Mouse (Mus musculus) frontal cortex, adult 2 months (tissue): ENCODE results near the gene A3galt2. TPM values are rescaled to one million over a fixed set of nuclear protein-coding genes. Genes with fewer than 3 reads are reported as not detected.

ENCODE experiments used
- DNase-seq, 2 experiments: peaks; one replicate each; pipeline ENCODE4 v3.0.0; 2022; ENCODE audit warnings: low spot score in 1 of 2; ENCODE audit errors: extremely low spot score in 1 of 2
- polyA plus RNA-seq: library from polyadenylated mRNA; depleted of rRNA; stranded (reverse); fragments of >200 nt; gene quantifications from 2 replicates; pipeline ENCODE4 v1.2.3, GENCODE M21; 2012

Gene A3galt2
- polyA plus RNA-seq, 1 experiment = 0.90 TPM

DNA sequence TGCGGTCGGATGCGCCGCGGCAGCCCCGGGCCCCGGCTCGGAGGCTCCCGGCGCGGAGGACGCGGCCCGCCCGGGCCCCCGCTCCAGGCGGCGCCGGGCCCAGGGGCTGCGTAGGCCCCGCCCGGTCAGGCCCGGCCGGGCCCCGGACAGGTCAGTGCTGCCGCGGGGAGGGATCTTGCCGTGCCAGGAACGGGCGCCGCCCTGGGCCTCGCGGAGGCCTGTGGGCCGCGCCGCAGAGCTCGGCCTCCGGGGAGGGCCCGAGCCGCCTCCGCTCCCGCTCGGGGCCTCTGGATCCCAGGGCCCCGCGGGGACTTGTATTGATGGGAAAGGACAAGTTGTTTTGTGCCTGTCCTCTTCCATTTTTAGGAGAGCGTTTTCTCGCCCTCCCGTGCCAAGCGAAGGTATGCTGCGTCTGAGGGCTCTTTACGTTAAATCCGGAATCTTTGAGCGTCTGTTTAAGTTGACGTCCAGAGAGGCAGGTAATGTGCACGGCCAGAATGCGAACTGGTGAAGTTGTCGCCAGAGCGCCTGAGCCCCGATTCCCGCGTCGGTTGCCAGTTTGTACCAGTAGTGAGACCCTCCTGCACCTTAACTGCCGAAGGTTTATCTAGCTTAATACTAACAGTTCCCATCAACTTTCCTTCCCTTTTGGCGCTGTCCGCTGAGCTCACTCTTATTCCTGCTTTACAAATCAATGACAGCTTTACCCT is 27.3 kb upstream of the A3galt2 start:
- DNase-seq = peak in 1 of 2 experiments; percentile 45

GRCm38 (mm10) chr4:128728431-128728851 is 26.7 kb upstream of the A3galt2 start:
- no peak for DNase-seq

- no peak for DNase-seq
Measured at GRCm38 (mm10) chr4:128729033-128729708, 26.0 kb upstream of the A3galt2 start.

- DNase-seq = no peak
Measured at GRCm38 (mm10) chr4:128729709-128730037, 25.5 kb upstream of the A3galt2 start.

GRCm38 (mm10) chr4:128730271-128730670 is 24.9 kb upstream of the A3galt2 start:
- DNase-seq = no peak

DNA sequence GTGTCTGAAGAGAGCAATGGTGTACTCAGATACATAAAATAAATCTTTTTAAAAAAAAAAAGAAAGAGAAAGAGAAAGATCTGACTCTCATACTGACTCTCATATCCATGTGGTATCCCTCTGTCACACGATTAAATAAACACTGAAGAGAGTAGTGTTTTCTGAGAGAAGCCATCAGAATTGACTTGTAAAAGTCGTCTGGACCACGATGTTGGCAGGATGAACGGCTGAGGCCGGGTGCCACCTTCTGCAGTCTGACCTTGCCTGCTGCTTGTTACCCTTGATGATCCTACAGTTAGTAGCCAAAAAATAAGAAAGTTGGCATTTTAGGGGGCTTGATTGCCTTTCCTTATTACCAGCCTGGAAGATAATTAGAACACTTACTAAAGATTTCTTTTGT is 22.4 kb upstream of the A3galt2 start:
- DNase-seq = no peak

GRCm38 (mm10) chr4:128733496-128733895 is 21.7 kb upstream of the A3galt2 start:
- no peak for DNase-seq

- peak; percentile 63 to 70 for DNase-seq
Measured at GRCm38 (mm10) chr4:128734217-128734616, 20.9 kb upstream of the A3galt2 start.

- peak in 1 of 2 experiments; percentile 45 for DNase-seq
Measured at GRCm38 (mm10) chr4:128734721-128735671, 20.2 kb upstream of the A3galt2 start.

- DNase-seq = no peak
Measured at GRCm38 (mm10) chr4:128737137-128737589, 18.0 kb upstream of the A3galt2 start.

DNA sequence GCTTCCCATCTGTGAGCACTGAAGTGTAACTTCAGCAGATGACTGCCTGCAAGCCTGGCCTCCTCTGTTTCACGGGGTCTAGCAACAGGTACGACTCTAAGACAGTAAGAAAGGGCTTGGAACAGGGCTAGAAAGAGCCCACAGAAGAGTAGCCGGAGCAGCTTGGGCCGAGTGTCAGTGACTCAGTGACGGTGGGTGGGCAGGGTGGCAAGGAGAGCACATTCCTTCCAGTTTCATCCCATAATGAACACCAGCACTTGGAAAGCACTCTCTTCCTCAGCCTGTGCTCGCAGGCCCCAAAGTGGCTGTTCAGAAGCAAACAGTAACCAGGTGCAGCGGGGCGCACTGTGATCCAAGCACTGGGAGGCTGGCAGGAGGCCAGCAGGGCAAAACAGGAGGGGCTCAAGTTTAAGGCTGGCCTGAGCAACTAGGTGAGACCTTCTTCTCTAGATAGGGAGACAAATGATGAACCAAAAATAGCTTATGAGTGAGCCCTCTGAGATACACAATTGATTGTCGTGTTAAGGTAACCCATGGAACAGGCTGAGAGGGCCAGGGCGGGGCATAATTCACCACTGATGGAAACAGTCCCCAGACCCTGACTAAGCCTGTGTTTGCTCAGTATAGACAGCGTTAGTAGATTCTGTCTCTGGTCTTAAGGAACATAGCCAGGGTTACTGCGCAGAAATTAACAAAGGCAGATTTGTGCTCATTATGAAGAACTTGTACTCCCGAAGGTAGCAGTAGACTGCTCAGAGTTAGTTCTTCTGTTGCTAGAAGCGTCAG is 17.1 kb upstream of the A3galt2 start:
- no peak for DNase-seq

DNA sequence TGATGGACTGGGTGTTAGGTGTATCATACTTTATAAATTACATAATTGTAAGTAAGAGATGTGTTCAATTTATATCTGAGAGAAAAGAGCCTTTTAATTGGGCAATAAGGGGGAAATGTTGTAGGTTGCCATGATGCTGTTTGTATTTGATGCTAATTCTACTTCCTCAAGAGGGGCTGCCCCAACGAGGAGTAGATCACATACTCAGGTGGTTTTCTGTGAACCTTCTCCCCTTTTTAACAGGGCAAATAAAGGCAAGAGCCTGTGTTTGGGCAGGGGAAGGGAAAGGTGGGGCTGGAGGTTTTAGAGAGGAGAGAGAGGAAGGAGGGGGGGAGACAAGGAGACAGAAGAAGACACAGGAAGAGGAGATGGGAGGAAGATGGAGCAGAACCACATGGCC is 14.3 kb upstream of the A3galt2 start:
- DNase-seq = no peak

DNA sequence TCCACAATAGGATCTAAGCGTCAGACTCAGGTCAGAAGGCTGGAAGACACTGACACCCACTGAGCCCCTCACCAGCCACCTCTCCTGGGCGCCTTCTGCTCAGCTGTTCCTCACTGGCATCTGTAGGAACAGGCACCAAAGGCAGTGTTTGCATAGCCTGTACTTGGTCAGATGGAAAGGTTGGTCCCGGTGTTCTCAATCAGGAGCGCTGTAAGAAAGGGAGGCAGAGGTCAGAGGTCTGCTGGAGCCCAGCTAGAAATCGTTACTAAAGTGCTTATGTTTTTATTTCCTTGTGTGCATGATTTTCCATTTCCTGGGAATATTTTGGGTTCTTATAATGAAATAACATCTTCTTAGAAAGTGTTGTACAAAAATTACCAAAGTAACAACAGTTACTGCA is 13.3 kb upstream of the A3galt2 start:
- no peak for DNase-seq

- no peak for DNase-seq
Measured at GRCm38 (mm10) chr4:128742379-128742970, 12.7 kb upstream of the A3galt2 start.

DNA sequence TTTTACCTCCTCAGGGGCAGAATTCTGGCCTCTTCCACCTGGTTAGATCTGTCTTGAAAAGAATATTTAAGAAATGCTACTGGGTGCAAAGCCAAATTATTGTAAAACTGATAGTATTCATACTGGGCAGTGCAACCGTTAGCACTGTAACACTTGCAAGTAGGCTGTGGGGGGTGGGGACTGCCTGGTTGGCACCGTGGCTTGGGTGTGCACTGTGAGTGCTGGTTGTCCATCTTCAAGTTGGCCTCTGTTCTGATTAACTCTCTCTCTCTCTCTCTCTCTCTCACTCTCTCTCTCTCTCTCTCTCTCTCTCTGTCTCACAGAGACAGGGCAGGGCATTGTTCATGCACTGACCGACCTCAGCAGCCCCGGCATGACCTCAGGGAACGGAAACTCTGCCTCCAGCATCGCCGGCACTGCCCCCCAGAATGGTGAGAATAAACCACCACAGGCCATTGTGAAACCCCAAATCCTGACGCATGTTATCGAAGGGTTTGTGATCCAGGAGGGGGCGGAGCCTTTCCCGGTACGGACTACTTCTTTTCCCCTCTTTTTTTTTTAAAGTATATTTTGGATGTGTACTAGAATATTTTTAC is 12.0 kb upstream of the A3galt2 start:
- DNase-seq = no peak

DNA sequence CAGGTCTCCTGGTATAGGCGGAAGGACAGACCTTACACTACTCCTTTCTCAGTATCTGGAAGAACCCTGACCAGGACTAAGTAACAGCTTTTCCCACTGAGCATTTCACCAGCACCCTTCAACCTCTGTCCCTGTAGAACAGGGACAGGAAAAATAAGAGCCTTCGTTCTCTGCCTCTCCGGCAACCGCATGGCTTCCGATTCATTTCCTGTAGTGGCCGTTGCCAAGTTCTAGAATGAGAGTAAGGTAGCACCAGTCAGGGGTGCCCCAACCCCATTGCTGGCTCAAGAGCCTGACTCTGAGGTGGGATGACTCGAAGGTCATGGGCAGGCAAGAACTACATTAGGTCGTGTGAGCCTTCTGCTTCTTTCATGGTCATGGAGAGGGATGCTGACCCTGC is 10.0 kb upstream of the A3galt2 start:
- no peak for DNase-seq

GRCm38 (mm10) chr4:128747614-128748270 is 7.4 kb upstream of the A3galt2 start:
- no peak for DNase-seq

- no peak for DNase-seq
Measured at GRCm38 (mm10) chr4:128748309-128748708, 6.9 kb upstream of the A3galt2 start.

- no peak for DNase-seq
Measured at GRCm38 (mm10) chr4:128751006-128751405, 4.2 kb upstream of the A3galt2 start.
